Mouse (Mus musculus) CD4-positive helper T cell, adult 2 months (primary cell): ENCODE measurements around the gene Coro6.

Experiments used
- DNase-seq: peaks from one replicate; pipeline ENCODE4 v3.0.0-alpha.2; 2012; ENCODE audit warnings: low read depth, missing footprints, low spot score

Coro6 gene

DNA sequence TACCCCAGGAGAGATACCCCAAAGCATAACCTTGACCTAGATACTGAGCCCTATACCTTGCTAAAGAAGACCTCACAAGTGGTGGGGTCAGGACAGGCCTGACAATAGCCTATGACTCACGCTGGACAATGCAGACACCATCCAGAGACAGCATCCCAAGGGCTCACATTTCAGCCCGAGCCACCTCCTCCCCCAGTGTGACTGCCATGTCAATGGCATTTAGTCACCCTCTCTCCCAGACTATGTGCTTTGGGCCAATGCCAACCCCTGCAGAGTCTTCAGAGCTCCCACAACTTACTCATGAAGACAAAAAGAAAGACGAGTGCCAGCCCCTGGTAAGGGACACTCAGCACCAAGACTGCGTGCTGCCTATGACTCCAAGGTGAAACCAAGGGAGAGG lies 2.5 kb downstream of the Coro6 start:
- no peak for DNase-seq

DNA sequence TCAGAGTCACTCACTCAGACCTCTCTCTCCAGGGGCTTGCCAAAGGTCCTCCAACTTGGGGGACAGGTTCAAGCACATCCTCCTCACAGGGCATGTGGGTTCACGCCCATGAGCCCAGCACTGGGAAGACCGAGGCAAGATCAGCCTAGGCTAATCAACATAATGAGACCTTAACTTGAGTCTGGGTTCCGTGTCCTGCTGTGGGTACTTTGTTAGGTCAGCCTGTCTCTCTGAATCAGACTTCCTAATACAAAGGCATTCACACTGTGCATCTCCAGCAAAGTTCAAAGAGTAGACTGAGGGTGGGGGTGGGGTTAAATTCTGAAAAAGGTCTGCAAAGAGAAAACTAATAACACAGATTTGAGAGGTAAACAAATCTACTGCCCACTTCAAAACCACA lies 2.9 kb downstream of the Coro6 start:
- no peak for DNase-seq

DNA sequence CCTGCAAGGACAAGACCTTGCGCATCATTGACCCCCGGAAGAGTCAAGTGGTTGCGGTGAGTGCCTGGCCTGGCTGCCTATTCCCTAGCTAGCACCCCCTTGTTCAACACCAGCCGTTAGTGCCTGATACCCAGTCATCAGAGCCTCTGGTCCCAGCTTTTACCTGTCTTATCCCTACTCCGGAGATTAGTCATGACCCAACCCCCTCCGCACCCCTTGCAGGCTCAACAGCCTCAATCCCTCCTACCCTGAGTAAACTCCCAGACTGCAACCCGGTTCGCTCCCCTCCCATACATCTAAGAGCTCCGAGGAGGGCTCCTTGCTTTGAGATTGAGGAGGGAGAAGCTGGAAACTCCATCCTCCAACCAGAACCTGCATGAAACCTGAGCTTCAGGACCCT lies 4.3 kb downstream of the Coro6 start:
- DNase-seq: no peak

GRCm38 (mm10) chr11:77467157-77467556 lies 4.9 kb downstream of the Coro6 start:
- DNase-seq: peak; percentile 88

DNA sequence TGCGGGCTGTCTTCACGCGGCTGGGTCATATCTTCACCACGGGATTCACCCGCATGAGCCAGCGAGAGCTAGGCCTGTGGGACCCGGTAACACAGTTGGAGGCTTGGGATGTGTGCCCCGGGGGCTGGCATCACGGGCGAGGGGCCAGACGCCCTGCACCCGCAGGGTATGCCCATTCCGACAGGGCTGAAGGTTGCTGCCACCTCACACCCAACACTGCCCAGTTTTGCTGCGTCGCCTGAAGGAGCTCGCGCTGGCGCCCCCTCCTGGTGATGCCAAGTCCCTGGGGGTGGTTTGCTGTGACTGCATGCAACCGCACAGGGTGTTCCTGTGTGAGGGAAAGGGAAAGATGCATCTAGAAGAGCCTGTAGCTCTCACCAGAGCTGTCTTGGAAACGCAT lies 5.6 kb downstream of the Coro6 start:
- DNase-seq: peak; percentile 85

DNA sequence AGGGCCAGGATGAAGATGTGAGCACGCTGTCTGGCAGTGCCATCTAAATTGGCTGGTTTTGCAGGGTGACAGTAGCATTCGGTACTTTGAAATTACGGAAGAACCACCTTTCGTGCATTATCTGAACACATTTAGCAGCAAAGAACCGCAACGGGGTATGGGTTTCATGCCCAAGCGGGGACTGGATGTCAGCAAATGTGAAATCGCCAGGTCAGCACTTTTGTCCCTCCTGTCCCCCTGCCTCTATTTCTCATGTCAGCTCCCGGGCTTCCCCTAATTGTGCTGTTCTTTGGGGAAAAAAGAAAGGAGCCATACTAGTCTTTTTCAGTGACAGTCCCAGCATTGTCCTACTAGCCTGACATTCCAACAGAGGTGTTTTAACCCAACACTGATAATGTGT lies 6.2 kb downstream of the Coro6 start:
- DNase-seq: no peak

- no peak for DNase-seq
Measured at GRCm38 (mm10) chr11:77471407-77471806, 9.2 kb downstream of the Coro6 start.

- no peak for DNase-seq
Measured at GRCm38 (mm10) chr11:77472775-77473174, 10.6 kb downstream of the Coro6 start.

GRCm38 (mm10) chr11:77476216-77476615 lies 14.0 kb downstream of the Coro6 start:
- no peak for DNase-seq

DNA sequence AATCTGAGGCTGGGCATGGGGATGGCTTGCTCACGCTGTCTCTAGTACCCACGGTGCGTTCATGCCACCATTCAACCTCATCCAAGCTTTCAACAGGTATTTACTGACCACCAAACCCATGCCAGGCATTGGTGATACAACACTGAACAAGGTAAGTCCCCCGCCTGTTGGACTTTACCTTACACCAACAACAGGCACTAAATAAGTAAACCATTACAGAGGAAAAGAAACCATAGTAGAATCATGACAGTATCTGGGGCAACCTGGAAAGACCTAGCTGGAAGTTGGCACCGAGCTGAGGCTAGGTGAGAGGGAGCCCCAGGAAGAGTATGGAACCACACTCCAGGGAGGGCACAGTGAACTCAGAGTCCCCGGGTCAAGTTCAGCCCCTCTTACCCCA lies 14.7 kb downstream of the Coro6 start:
- no peak for DNase-seq

DNA sequence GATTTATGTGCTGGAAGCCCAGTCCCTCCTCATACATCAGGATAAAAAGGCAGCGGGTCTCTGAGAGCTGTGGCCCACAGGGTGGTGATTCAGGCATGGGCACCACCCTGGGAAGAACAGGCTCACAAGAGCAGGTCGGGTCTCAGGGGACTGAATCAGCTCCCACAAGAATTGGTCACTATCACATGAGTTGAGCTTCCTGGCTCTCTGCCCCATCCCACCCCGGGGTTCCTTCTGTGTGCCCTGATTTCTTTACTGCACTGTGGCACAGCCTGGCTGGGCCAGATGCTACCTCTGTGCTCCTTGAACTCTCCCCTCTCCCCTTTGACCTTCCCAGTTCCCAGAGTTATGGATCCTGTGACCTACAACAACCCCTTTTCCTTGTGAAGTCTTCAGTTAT lies 20.8 kb downstream of the Coro6 start:
- no peak for DNase-seq

DNA sequence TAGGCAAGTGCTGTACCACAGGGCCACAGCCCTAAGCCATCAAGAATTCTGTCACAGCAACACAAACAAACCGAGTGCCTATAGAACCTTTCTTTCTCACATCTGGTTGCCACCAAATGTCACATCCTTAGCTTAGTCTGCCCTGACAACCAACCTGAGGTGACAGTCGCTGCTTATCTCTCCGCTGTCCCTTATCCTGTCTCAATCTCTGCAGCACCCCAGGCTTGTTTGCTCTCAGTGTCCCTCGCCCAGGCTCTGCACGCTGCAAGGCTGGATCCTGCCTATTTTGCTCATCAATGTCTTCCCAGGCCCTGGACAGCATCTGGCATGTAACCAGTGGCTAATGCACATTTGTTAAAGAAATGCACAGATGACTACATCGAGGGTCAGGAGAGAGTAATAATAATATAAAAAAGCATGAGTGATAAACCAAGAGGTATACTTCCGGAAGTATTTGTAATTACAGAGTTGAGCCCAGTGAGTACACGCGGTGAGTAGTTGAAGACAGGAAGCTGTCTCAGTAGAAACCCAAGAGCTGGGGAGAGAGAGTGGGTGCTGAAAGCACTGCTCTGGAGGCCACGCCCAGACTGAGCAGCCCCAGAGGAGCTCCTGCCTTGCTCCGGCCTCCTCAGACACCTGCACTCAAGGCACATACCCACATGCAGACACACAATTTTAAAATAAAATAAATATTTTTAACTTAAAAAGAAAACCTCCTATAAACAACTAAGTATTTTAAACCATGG lies 21.5 kb downstream of the Coro6 start:
- peak; percentile 85 for DNase-seq

DNA sequence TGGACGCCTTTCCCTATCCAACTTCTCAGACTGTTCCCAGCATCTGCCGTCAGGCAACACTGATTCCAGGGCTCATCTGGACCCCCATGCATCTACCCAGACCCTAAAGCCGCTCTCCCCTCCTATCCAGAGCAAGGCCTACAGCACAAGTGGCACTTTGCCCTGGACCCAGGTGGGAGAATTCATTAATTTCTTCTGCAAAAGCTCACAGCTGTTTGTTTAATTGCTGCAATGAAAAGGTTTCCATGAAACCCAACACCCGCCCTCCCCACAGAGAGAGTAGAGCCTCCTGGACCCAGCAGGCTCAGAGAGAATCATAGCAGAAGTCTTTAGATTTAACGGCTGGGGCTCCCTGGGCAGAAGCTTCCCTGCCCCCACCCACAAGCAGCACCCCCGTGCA lies 23.0 kb downstream of the Coro6 start:
- DNase-seq: no peak

DNA sequence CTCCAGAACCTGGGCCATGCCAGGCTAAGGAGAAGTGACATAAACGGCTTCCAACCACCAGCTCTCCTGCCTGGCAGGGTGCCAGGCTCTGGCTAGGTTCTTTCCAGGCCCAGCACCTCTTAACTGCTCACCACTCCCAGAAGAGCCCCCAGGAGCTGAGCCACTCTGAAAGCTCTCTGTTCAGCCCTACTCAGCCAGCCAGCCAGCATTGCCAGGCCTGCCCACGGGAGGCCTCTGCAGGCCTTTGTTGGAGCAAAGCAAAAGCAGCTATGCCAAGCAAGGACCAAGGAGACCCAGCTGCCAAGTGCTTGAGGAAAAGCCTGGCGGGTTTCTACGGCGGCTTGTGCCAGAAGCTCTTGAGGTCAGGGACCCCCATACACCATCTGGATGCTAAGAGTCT lies 24.6 kb downstream of the Coro6 start:
- DNase-seq: no peak

DNA sequence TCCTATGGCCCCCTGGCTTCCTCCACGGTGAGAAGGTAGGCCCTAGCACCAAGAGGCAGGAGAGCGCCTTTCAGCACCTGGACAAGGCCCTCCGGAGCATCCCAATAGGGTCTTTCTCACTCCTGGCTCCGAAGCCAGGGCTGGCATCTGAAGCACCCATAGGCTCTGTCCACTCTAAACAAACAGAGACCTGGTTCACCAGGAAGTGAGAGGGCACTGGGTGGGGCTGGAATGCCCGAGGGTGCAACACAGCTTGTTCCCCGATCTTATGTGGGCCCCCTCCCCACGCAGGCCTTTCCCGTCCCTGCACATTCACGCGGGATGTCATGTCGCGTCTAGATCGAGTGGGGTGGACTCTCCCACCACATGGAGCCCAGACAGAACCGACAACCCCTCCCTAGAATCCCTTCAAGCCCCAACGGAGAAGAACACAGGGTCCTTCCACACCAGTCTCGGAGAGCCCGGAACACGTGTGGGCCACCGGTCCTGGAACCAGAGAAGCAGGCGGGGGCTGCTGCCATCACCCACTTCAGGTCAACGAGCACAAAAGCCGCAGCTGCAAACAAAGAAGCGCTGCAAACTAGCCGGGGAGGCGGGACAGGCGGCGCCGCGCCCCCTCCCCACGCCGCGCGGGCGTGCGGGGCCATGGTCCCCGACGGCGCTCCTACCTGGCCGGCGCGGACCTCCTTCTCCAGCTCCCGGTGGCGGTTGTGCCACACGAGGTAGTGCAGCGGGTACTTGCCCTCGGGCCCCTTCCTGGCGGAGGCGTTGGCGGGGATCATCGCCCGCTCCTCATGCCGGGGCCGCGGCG lies 26.8 kb downstream of the Coro6 start:
- peak; percentile 36 for DNase-seq

DNA sequence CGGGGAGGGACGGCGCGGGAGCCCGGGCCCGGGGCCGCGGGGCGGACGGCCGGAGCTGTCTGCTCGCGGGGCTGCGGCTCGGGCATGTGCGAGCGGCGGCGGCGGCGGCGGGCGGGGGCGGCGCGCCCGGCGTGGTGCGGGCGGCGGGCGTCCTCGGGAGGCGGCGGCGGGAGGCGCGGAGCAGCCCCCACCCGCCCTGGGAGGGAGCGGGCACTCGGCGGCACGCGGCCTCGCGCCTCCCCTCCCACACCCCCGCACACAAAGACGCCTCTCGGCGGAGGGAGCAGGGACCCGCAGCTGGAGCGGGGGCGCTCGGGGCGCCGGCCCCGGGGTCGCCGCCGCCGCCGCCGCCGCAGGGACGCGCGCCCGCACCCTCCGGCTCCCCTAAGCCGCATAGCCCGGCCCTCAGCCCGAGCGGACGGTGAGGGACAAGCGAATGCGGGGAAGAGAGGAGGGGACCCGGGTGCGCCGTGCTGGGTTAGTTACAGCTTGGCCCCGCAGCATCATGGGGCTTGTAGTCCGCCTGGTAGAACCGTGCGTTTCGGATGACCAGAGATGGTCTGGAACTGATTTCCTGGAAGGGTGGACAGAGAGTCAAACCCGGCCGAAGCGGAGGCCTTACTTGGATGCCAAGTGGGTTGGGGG lies 27.5 kb downstream of the Coro6 start, which contains the start of gene Ankrd13b:
TSS of gene Ankrd13b (minus strand) at position 88 of the 645 bp plus-strand sequence.
- peak; percentile 48 for DNase-seq

- no peak for DNase-seq
Measured at GRCm38 (mm10) chr11:77490451-77490850, 28.2 kb downstream of the Coro6 start.

- peak; percentile 87 for DNase-seq
Measured at GRCm38 (mm10) chr11:77491123-77491501, 28.9 kb downstream of the Coro6 start.

- peak; percentile 35 for DNase-seq
Measured at GRCm38 (mm10) chr11:77491502-77492291, 29.5 kb downstream of the Coro6 start.

DNA sequence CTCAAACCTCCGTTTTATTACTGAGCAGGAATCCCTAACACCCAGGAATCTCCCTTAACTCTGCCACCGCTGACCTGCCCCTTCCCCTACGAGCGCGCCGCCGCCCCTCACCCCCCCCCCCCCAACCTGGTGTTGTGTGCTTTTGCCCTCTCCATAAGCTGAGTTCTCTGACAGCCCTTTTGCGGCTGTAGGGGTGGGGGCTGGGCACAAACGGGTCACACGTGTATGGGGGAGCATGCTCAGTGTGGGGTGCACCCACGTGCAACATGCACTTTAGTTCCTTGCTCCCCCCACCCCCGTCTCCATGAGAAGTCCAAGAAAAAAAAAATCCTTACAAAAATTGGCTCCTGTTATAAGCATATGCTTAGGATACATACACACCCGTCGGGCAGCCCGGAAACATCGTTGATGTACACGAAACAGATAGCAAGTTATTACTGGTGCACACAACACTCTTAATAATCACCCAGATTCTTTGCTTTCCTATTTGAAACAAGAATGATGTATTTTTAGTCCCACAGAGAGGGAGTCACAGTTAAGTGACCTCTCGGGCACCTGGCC lies 30.2 kb downstream of the Coro6 start:
- DNase-seq: peak; percentile 57

- DNase-seq: peak; percentile 96
Measured at GRCm38 (mm10) chr11:77492911-77493332, 30.7 kb downstream of the Coro6 start.
